Mouse (Mus musculus): ENCODE data around the gene Olfr94. TPM values are rescaled to one million over a fixed set of nuclear protein-coding genes. Genes with fewer than 3 reads are reported as not detected.

Olfr94 gene
- polyA plus RNA-seq, 1 experiment = not detected

- DNase-seq = no peak
- 61% methylated on average over 3 of the region's 3 CpGs for WGBS
- no peaks in the 10 kb centered on the region for H3K27me3 ChIP-seq (ENCODE audit: control insufficient read depth, insufficient read depth, low read length)
- TF ChIP-seq CTCF (IDR thresholded peaks at IDR 0.05; ENCODE audit: borderline replicate concordance, insufficient read depth, low read depth, low read length) (no peak), POLR2A (IDR thresholded peaks at IDR 0.05; ENCODE audit: borderline replicate concordance, insufficient read depth, low read length) (no peak)
- H3K4me1 ChIP-seq (ENCODE audit: control insufficient read depth, insufficient read depth, low read length) = no peaks in the 10 kb centered on the region
- no peak overlapping the region for H3K27ac ChIP-seq (ENCODE audit: insufficient read depth, low read length)
- H3K4me3 ChIP-seq (replicated peaks; ENCODE audit: insufficient read depth, low read depth, low read length) = no peak overlapping the region
Measured at GRCm38 (mm10) chr17:37218486-37218885, 17.7 kb upstream of the Olfr94 start.

- Histone ChIP-seq H3K27ac (ENCODE audit: insufficient read depth, low read length) (no peak within 1 kb of the TSS), H3K4me3 (replicated peaks; ENCODE audit: insufficient read depth, low read depth, low read length) (no peak within 1 kb of the TSS), H3K27me3 (ENCODE audit: control insufficient read depth, insufficient read depth, low read length) (no peaks in the 10 kb centered on the region), H3K4me1 (ENCODE audit: control insufficient read depth, insufficient read depth, low read length) (0 out of 2 replicates have a peak, but pooled peaks cover 3% of the 10 kb centered on the region)
- no peak for TF ChIP-seq POLR2A (IDR thresholded peaks at IDR 0.05; ENCODE audit: borderline replicate concordance, insufficient read depth, low read length)
- TF ChIP-seq CTCF (IDR thresholded peaks at IDR 0.05; ENCODE audit: borderline replicate concordance, insufficient read depth, low read depth, low read length) = no peak
- no peak for DNase-seq
- WGBS = 77% methylated on average over 3 of the region's 3 CpGs
Measured at GRCm38 (mm10) chr17:37213018-37213417, 12.2 kb upstream of the Olfr94 start, which contains the start of gene Olfr95. Olfr95 (minus strand) TSS chr17:37213118.

GRCm38 (mm10) chr17:37210884-37211768, 10.3 kb upstream of the Olfr94 start:
- no peak for TF ChIP-seq POLR2A (IDR thresholded peaks at IDR 0.05; ENCODE audit: borderline replicate concordance, insufficient read depth, low read length)
- no peak for TF ChIP-seq CTCF (IDR thresholded peaks at IDR 0.05; ENCODE audit: borderline replicate concordance, insufficient read depth, low read depth, low read length)
- peak; percentile 11 to 28 for DNase-seq
- 16% methylated on average over 40 of the region's 40 CpGs for WGBS
- Histone ChIP-seq H3K4me3 (replicated peaks; ENCODE audit: insufficient read depth, low read depth, low read length) (no peak overlapping the region), H3K4me1 (ENCODE audit: control insufficient read depth, insufficient read depth, low read length) (0 out of 2 replicates have a peak, but pooled peaks cover 3% of the 10 kb centered on the region), H3K27me3 (ENCODE audit: control insufficient read depth, insufficient read depth, low read length) (no peaks in the 10 kb centered on the region), H3K27ac (ENCODE audit: insufficient read depth, low read length) (no peak overlapping the region)

- Histone ChIP-seq H3K27me3 (ENCODE audit: control insufficient read depth, insufficient read depth, low read length) (no peaks in the 10 kb centered on the region), H3K4me1 (ENCODE audit: control insufficient read depth, insufficient read depth, low read length) (no peaks in the 10 kb centered on the region), H3K4me3 (replicated peaks; ENCODE audit: insufficient read depth, low read depth, low read length) (no peak overlapping the region), H3K27ac (ENCODE audit: insufficient read depth, low read length) (no peak overlapping the region)
- 24% methylated on average over 3 of the region's 3 CpGs for WGBS
- TF ChIP-seq POLR2A (IDR thresholded peaks at IDR 0.05; ENCODE audit: borderline replicate concordance, insufficient read depth, low read length) = no peak
- no peak for TF ChIP-seq CTCF (IDR thresholded peaks at IDR 0.05; ENCODE audit: borderline replicate concordance, insufficient read depth, low read depth, low read length)
- no peak for DNase-seq
Measured at GRCm38 (mm10) chr17:37203917-37204236, 3.1 kb upstream of the Olfr94 start.

GRCm38 (mm10) chr17:37203206-37203916, 2.6 kb upstream of the Olfr94 start:
- peak; percentile 65 to 76 for DNase-seq
- Histone ChIP-seq H3K27me3 (ENCODE audit: control insufficient read depth, insufficient read depth, low read length) (no peaks in the 10 kb centered on the region), H3K27ac (ENCODE audit: insufficient read depth, low read length) (no peak overlapping the region), H3K4me1 (ENCODE audit: control insufficient read depth, insufficient read depth, low read length) (no peaks in the 10 kb centered on the region), H3K4me3 (replicated peaks; ENCODE audit: insufficient read depth, low read depth, low read length) (no peak overlapping the region)
- no peak for TF ChIP-seq POLR2A (IDR thresholded peaks at IDR 0.05; ENCODE audit: borderline replicate concordance, insufficient read depth, low read length)
- peak; percentile 100 for TF ChIP-seq CTCF (IDR thresholded peaks at IDR 0.05; ENCODE audit: borderline replicate concordance, insufficient read depth, low read depth, low read length)
- 0% methylated on average over 4 of the region's 4 CpGs for WGBS

- no peak for TF ChIP-seq POLR2A (IDR thresholded peaks at IDR 0.05; ENCODE audit: borderline replicate concordance, insufficient read depth, low read length)
- TF ChIP-seq CTCF (IDR thresholded peaks at IDR 0.05; ENCODE audit: borderline replicate concordance, insufficient read depth, low read depth, low read length) = no peak
- Histone ChIP-seq H3K27me3 (ENCODE audit: control insufficient read depth, insufficient read depth, low read length) (no peaks in the 10 kb centered on the region; the same call in 1 of the 2 replicates), H3K27ac (ENCODE audit: insufficient read depth, low read length) (no peak overlapping the region), H3K4me1 (ENCODE audit: control insufficient read depth, insufficient read depth, low read length) (no peaks in the 10 kb centered on the region), H3K4me3 (replicated peaks; ENCODE audit: insufficient read depth, low read depth, low read length) (no peak overlapping the region)
- peak; percentile 3 to 13 for DNase-seq
- WGBS = 2% methylated on average over 77 of the region's 77 CpGs
Measured at GRCm38 (mm10) chr17:37196845-37197724, 3.7 kb downstream of the Olfr94 start.

GRCm38 (mm10) chr17:37194782-37195181, 6.0 kb downstream of the Olfr94 start:
- DNase-seq = no peak
- 83% methylated on average over 5 of the region's 5 CpGs for WGBS
- TF ChIP-seq CTCF (IDR thresholded peaks at IDR 0.05; ENCODE audit: borderline replicate concordance, insufficient read depth, low read depth, low read length) = no peak
- TF ChIP-seq POLR2A (IDR thresholded peaks at IDR 0.05; ENCODE audit: borderline replicate concordance, insufficient read depth, low read length) = no peak

More at GRCm38 (mm10) chr17:37194782-37195181, 6.0 kb downstream of the Olfr94 start:
- no peak overlapping the region for H3K27ac ChIP-seq (ENCODE audit: insufficient read depth, low read length)
- H3K4me3 ChIP-seq (replicated peaks; ENCODE audit: insufficient read depth, low read depth, low read length) = no peak overlapping the region
- H3K27me3 ChIP-seq (ENCODE audit: control insufficient read depth, insufficient read depth, low read length) = no peaks in the 10 kb centered on the region; the same call in 1 of the 2 replicates
- H3K4me1 ChIP-seq (ENCODE audit: control insufficient read depth, insufficient read depth, low read length) = no peaks in the 10 kb centered on the region

All from cerebellum, adult 2 months (tissue).